Mouse (Mus musculus): ENCODE measurements around the gene Mfsd6. TPM values are rescaled to one million over a fixed set of nuclear protein-coding genes. Genes with fewer than 3 reads are reported as not detected.

Gene Mfsd6
- total RNA-seq, 1 experiment, result 0.98 TPM

DNA sequence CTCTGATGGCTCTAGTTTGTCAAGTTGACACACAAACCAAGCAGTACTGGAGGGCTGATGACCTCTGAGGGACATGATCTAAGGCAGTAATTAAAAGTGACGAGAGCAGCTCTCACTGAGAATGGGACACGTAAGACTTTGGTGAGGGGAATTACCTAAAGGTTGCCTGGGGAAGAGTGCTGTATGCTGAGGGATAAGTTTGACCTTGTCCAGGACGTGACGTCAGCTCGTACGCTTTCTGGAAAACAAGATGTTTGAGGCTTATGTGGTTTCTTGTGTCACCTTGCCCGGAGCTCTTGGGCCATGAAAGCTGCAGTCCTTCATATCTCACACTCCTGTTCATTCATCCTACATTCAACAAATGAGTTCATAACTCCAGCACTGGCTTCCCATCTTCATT lies 88.2 kb downstream of the Mfsd6 start:
- TF ChIP-seq HCFC1 (IDR thresholded peaks at IDR 0.05; ENCODE audit: borderline replicate concordance, insufficient read depth, low read length) (no peak), ZC3H11A (IDR thresholded peaks at IDR 0.05; ENCODE audit: borderline replicate concordance, low read depth, low read length) (no peak), ZNF384 (IDR thresholded peaks at IDR 0.05; ENCODE audit: low read depth, low read length) (no peak), CHD2 (IDR thresholded peaks at IDR 0.05; ENCODE audit: low read depth, low read length) (no peak), MAFK (IDR thresholded peaks at IDR 0.05; ENCODE audit: insufficient read depth, low read depth, low read length) (no peak)
- H3K4me3 ChIP-seq (ENCODE audit: insufficient read depth in 1 of 2, low read depth in 1 of 2, low read length in 2 of 2, poor library complexity in 1 of 2, severe bottlenecking in 1 of 2), result no peak overlapping the region
- in situ Hi-C loops (cut with MboI; ENCODE audit: low sequenced_read_pairs in 2 of 2, unreplicated experiment in 2 of 2), result no loop called here
- peaks cover 14% of the 10 kb centered on the region for H3K36me3 ChIP-seq (ENCODE audit: control insufficient read depth, insufficient read depth, low read length, poor library complexity, severe bottlenecking)
- no peak overlapping the region for H3K9ac ChIP-seq (ENCODE audit: insufficient read depth, low read depth, low read length, poor library complexity, severe bottlenecking)
- no peaks in the 10 kb centered on the region for H3K9me3 ChIP-seq (ENCODE audit: control insufficient read depth, insufficient read depth, low read depth, low read length)
- no peaks in the 10 kb centered on the region for H3K4me1 ChIP-seq (ENCODE audit: control insufficient read depth in 2 of 2, insufficient read depth in 2 of 2, low read length in 2 of 2, poor library complexity in 1 of 2)
- DNase-seq (ENCODE audit: low read depth, low spot score), result no peak
- H3K27ac ChIP-seq (ENCODE audit: insufficient read depth, low read depth, low read length, poor library complexity, severe bottlenecking), result no peak overlapping the region

DNA sequence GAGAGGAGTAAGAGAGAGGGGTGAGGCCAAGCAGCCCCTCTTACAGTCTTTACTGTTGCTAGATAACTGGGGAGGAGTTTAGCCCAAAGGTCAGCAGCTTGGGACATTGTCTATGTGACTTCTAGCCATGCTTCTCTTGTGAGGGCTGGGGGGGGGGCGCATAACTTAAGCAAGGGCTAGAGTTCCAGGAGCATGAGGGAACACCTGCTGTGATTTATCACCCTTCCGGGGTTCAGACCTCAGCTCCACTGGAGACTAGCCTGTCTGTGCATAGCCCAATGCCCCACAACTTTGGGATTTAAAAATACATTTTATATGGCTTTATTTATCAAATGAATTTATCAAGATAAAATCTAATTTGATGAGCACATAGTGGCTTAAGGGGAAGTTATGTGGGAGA lies 89.2 kb downstream of the Mfsd6 start:
- Histone ChIP-seq H3K9me3 (ENCODE audit: control insufficient read depth, insufficient read depth, low read depth, low read length) (no peaks in the 10 kb centered on the region), H3K4me3 (ENCODE audit: insufficient read depth in 1 of 2, low read depth in 1 of 2, low read length in 2 of 2, poor library complexity in 1 of 2, severe bottlenecking in 1 of 2) (no peak overlapping the region), H3K9ac (ENCODE audit: insufficient read depth, low read depth, low read length, poor library complexity, severe bottlenecking) (no peak overlapping the region), H3K27ac (ENCODE audit: insufficient read depth, low read depth, low read length, poor library complexity, severe bottlenecking) (no peak overlapping the region), H3K36me3 (ENCODE audit: control insufficient read depth, insufficient read depth, low read length, poor library complexity, severe bottlenecking) (peaks cover 14% of the 10 kb centered on the region), H3K4me1 (ENCODE audit: control insufficient read depth in 2 of 2, insufficient read depth in 2 of 2, low read length in 2 of 2, poor library complexity in 1 of 2) (no peaks in the 10 kb centered on the region)
- in situ Hi-C loops (cut with MboI; ENCODE audit: low sequenced_read_pairs in 2 of 2, unreplicated experiment in 2 of 2), result no loop called here
- TF ChIP-seq MAFK (IDR thresholded peaks at IDR 0.05; ENCODE audit: insufficient read depth, low read depth, low read length) (no peak), CHD2 (IDR thresholded peaks at IDR 0.05; ENCODE audit: low read depth, low read length) (no peak), ZNF384 (IDR thresholded peaks at IDR 0.05; ENCODE audit: low read depth, low read length) (no peak)
- no peak for DNase-seq (ENCODE audit: low read depth, low spot score)

DNA sequence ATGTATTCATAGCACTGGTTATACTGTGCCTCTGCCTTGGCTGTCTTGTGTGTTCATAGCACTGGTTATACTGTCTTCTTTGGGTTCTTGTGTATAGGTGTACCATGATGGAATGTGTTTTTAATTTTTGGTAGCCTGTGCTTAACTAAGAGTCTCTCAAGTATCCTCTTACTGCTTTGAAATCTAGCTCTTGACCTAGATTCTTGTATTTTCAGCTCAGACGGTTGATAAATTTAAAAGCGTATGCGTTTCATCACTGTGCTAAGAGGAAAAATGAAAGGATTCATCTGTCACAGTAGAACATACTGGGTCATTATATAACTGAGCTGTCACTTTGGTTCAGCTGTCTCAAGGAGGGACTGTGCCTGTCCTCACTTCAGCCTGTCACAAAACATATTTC lies 91.3 kb downstream of the Mfsd6 start:
- Histone ChIP-seq H3K4me3 (ENCODE audit: insufficient read depth in 1 of 2, low read depth in 1 of 2, low read length in 2 of 2, poor library complexity in 1 of 2, severe bottlenecking in 1 of 2) (no peak overlapping the region), H3K9ac (ENCODE audit: insufficient read depth, low read depth, low read length, poor library complexity, severe bottlenecking) (no peak overlapping the region), H3K9me3 (ENCODE audit: control insufficient read depth, insufficient read depth, low read depth, low read length) (no peaks in the 10 kb centered on the region), H3K36me3 (ENCODE audit: control insufficient read depth, insufficient read depth, low read length, poor library complexity, severe bottlenecking) (peaks cover 16% of the 10 kb centered on the region), H3K27ac (ENCODE audit: insufficient read depth, low read depth, low read length, poor library complexity, severe bottlenecking) (no peak overlapping the region), H3K4me1 (ENCODE audit: control insufficient read depth in 2 of 2, insufficient read depth in 2 of 2, low read length in 2 of 2, poor library complexity in 1 of 2) (peaks cover 0 to 2% of the 10 kb centered on the region in 2 experiments; a peak in 1 of 4 replicates)
- in situ Hi-C loops (cut with MboI; ENCODE audit: low sequenced_read_pairs in 2 of 2, unreplicated experiment in 2 of 2), result no loop called here
- DNase-seq (ENCODE audit: low read depth, low spot score), result no peak
- TF ChIP-seq HCFC1 (IDR thresholded peaks at IDR 0.05; ENCODE audit: borderline replicate concordance, insufficient read depth, low read length) (no peak), ZC3H11A (IDR thresholded peaks at IDR 0.05; ENCODE audit: borderline replicate concordance, low read depth, low read length) (no peak), CHD2 (IDR thresholded peaks at IDR 0.05; ENCODE audit: low read depth, low read length) (no peak), ZNF384 (IDR thresholded peaks at IDR 0.05; ENCODE audit: low read depth, low read length) (no peak), MAFK (IDR thresholded peaks at IDR 0.05; ENCODE audit: insufficient read depth, low read depth, low read length) (no peak)

DNA sequence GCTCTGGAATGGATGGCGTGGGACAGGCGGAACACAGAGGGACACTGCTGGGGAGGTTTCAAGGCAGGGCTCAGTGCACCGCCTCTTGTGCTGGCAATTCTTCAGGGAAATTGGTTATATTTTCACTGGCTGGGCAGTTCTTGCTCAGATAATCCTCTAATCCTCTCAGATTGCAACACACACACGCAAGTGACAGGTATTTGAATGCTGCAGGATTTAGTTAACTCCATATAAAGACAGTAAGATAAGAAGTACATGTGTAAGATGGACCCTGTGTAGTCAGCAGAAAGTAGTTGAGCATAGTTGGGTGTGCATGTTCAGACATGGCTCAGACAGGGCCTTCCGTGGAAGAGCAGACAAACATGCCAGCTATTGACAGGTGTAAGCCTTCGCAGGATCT lies 93.0 kb downstream of the Mfsd6 start:
- no peak overlapping the region for H3K4me3 ChIP-seq (ENCODE audit: insufficient read depth in 1 of 2, low read depth in 1 of 2, low read length in 2 of 2, poor library complexity in 1 of 2, severe bottlenecking in 1 of 2)
- no peak overlapping the region for H3K9ac ChIP-seq (ENCODE audit: insufficient read depth, low read depth, low read length, poor library complexity, severe bottlenecking)
- no peak overlapping the region for H3K27ac ChIP-seq (ENCODE audit: insufficient read depth, low read depth, low read length, poor library complexity, severe bottlenecking)
- in situ Hi-C loops (cut with MboI; ENCODE audit: low sequenced_read_pairs in 2 of 2, unreplicated experiment in 2 of 2), result no loop called here
- H3K9me3 ChIP-seq (ENCODE audit: control insufficient read depth, insufficient read depth, low read depth, low read length), result no peaks in the 10 kb centered on the region
- DNase-seq (ENCODE audit: low read depth, low spot score), result no peak
- peaks cover 12% of the 10 kb centered on the region for H3K36me3 ChIP-seq (ENCODE audit: control insufficient read depth, insufficient read depth, low read length, poor library complexity, severe bottlenecking)
- H3K4me1 ChIP-seq (ENCODE audit: control insufficient read depth in 2 of 2, insufficient read depth in 2 of 2, low read length in 2 of 2, poor library complexity in 1 of 2), result peaks cover 0 to 2% of the 10 kb centered on the region in 2 experiments; a peak in 1 of 4 replicates
- TF ChIP-seq HCFC1 (IDR thresholded peaks at IDR 0.05; ENCODE audit: borderline replicate concordance, insufficient read depth, low read length) (no peak), CHD2 (IDR thresholded peaks at IDR 0.05; ENCODE audit: low read depth, low read length) (no peak), ZNF384 (IDR thresholded peaks at IDR 0.05; ENCODE audit: low read depth, low read length) (no peak), ZC3H11A (IDR thresholded peaks at IDR 0.05; ENCODE audit: borderline replicate concordance, low read depth, low read length) (no peak), MAFK (IDR thresholded peaks at IDR 0.05; ENCODE audit: insufficient read depth, low read depth, low read length) (no peak)

DNA sequence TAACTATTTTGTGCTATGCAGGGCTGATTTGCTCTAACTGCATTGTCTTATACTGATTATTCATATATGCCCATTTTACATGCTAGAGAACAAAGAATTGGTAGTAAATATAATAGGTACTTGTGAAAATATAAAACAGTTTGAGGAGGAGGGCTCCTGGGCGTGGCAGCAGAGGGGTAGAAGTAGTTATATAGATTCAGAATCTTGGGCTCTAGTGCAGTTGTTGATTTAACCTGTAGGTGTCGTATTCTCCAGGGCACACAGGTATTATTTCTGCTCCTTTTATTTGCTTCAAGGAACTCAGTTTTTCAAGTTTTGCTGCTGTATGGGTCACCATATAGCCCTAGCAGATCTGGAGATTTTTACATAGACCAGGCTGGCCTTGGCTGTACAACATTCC lies 95.7 kb downstream of the Mfsd6 start:
- H3K4me3 ChIP-seq (ENCODE audit: insufficient read depth in 1 of 2, low read depth in 1 of 2, low read length in 2 of 2, poor library complexity in 1 of 2, severe bottlenecking in 1 of 2), result peak overlapping the region in 1 of 2 experiments; percentile 99; a peak in 2 of 4 replicates
- peaks cover 4% of the 10 kb centered on the region for H3K36me3 ChIP-seq (ENCODE audit: control insufficient read depth, insufficient read depth, low read length, poor library complexity, severe bottlenecking)
- H3K9me3 ChIP-seq (ENCODE audit: control insufficient read depth, insufficient read depth, low read depth, low read length), result no peaks in the 10 kb centered on the region
- H3K9ac ChIP-seq (ENCODE audit: insufficient read depth, low read depth, low read length, poor library complexity, severe bottlenecking), result no peak overlapping the region
- peaks cover 0 to 2% of the 10 kb centered on the region in 2 experiments; a peak in 1 of 4 replicates for H3K4me1 ChIP-seq (ENCODE audit: control insufficient read depth in 2 of 2, insufficient read depth in 2 of 2, low read length in 2 of 2, poor library complexity in 1 of 2)
- no peak overlapping the region for H3K27ac ChIP-seq (ENCODE audit: insufficient read depth, low read depth, low read length, poor library complexity, severe bottlenecking)
- in situ Hi-C loops (cut with MboI; ENCODE audit: low sequenced_read_pairs in 2 of 2, unreplicated experiment in 2 of 2), result no loop called here
- no peak for TF ChIP-seq MAFK (IDR thresholded peaks at IDR 0.05; ENCODE audit: insufficient read depth, low read depth, low read length)
- TF ChIP-seq HCFC1 (IDR thresholded peaks at IDR 0.05; ENCODE audit: borderline replicate concordance, insufficient read depth, low read length), result no peak
- no peak for TF ChIP-seq ZNF384 (IDR thresholded peaks at IDR 0.05; ENCODE audit: low read depth, low read length)
- TF ChIP-seq CHD2 (IDR thresholded peaks at IDR 0.05; ENCODE audit: low read depth, low read length), result no peak
- TF ChIP-seq ZC3H11A (IDR thresholded peaks at IDR 0.05; ENCODE audit: borderline replicate concordance, low read depth, low read length), result no peak
- DNase-seq (ENCODE audit: low read depth, low spot score), result peak; percentile 19

Measured in ES-E14 (cell line).